Mouse (Mus musculus) olfactory bulb, adult 2 months (tissue): Measurements from ENCODE around the gene Uqcrfs1.

Experiments
- CTCF ChIP-seq: fragments of 200-500 bp; IDR thresholded peaks from 2 replicates; pipeline ENCODE4 v1.5.1; 2012; ENCODE audit warnings: low read depth, mild to moderate bottlenecking, low read length, moderate library complexity; ENCODE audit not compliant: insufficient read depth
- POLR2A ChIP-seq: fragments of 200-500 bp; IDR thresholded peaks from 2 replicates; pipeline ENCODE4 v1.6.1; 2012; ENCODE audit warnings: mild to moderate bottlenecking, low read depth, low read length, moderate library complexity; ENCODE audit not compliant: insufficient read depth

GRCm38 (mm10) chr13:30548835-30549234 lies 3.7 kb upstream of the Uqcrfs1 start:
- peak; percentile 47 for TF ChIP-seq CTCF
- TF ChIP-seq POLR2A, result no peak
